In the genomic region with DNA sequence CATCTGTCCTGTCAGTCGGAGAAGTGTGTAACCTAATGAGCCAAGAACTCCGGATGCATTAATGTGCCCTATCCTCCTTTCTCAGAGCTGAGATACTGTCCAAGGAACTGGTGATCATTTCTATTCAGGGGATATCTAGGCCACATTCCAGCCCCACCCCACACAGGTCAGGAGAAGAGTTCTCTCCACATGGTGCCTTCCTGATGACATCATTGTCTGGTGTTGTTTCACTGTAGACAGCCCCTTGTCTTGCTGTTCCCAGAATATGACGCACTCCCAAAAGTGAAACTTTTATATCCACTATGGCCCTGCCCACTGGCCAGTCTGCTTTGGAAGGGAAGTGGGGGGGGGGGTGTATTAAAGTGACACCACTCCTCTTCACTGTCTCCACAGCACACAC, we compare ENCODE assay signal across 10 mouse cellular contexts. TPM values are rescaled to one million over a fixed set of nuclear protein-coding genes. Genes with fewer than 3 reads are reported as not detected.
DNase-seq lines count a peak whose midpoint lies in the region; ATAC-seq and TF ChIP-seq lines count a peak whose summit lies in the region.
"Had no signal": no experiment of that assay in that cellular context is flagged by ENCODE, and none has a peak within 500 bp of the region (broad histone marks: within the 10 kb centered on the region; RNA-seq: fewer than 3 reads in every experiment).

No protein-coding gene starts in this region.

- H3K27me3 ChIP-seq in liver, postnatal 0 days (ENCODE audit: insufficient read depth, low read length): no peaks in the 10 kb centered on the region
- H3K27me3 ChIP-seq in liver, embryonic 11.5 days (replicated peaks; ENCODE audit: control insufficient read depth, insufficient read depth, low read length): no peaks in the 10 kb centered on the region
- H3K27me3 ChIP-seq in thymus, adult 2 months (ENCODE audit: control insufficient read depth, insufficient read depth, low read length): no peaks in the 10 kb centered on the region
- H3K27me3 ChIP-seq: neural tube, embryonic 12.5 days had no signal

- H3K4me2 ChIP-seq in liver, postnatal 0 days (ENCODE audit: low read depth, low read length): no peak overlapping the region
- H3K4me2 ChIP-seq in liver, embryonic 11.5 days: no peak overlapping the region
- H3K4me2 ChIP-seq: lung, embryonic 14.5 days; neural tube, embryonic 12.5 days had no signal

- no peak overlapping the region for H3K27ac ChIP-seq in liver, postnatal 0 days (ENCODE audit: low read depth)
- H3K27ac ChIP-seq in liver, embryonic 11.5 days (ENCODE audit: low read depth, low read length): no peak overlapping the region
- no peak overlapping the region for H3K27ac ChIP-seq in thymus, adult 2 months (ENCODE audit: control insufficient read depth, insufficient read depth, low read length)
- H3K27ac ChIP-seq: neural tube, embryonic 12.5 days had no signal

- TF ChIP-seq CTCF in liver, postnatal 0 days (IDR thresholded peaks at IDR 0.05; ENCODE audit: low read depth): no peak
- TF ChIP-seq CTCF in thymus, adult 2 months (IDR thresholded peaks at IDR 0.05; ENCODE audit: borderline replicate concordance, control insufficient read depth, extremely low read depth, insufficient read depth, low read length, poor library complexity): no peak

- H3K9me3 ChIP-seq in liver, postnatal 0 days (ENCODE audit: low read length): no peaks in the 10 kb centered on the region
- H3K9me3 ChIP-seq in liver, embryonic 11.5 days (ENCODE audit: control insufficient read depth, low read length): no peaks in the 10 kb centered on the region
- H3K9me3 ChIP-seq: neural tube, embryonic 12.5 days had no signal

- peak; percentile 23 for DNase-seq in cerebellum, adult 11-12 months
- DNase-seq in cerebellum, adult 8-10 months: no peak
- no peak for DNase-seq in liver, postnatal 0 days
- DNase-seq in liver, embryonic 11.5 days (ENCODE audit: low spot score): no peak
- DNase-seq in heart, postnatal 10 days: peak; percentile 35 to 38
- peak; percentile 45 for DNase-seq in retina, embryonic 14.5 days (ENCODE audit: low spot score)
- DNase-seq in thymus, adult 2 months: no peak
- no peak for DNase-seq in left cerebral cortex, postnatal 36 days (ENCODE audit: low spot score in 2 of 2)
- DNase-seq: lung, embryonic 14.5 days had no signal

- H3K4me3 ChIP-seq in liver, postnatal 0 days (ENCODE audit: low read depth, low read length): no peak overlapping the region
- H3K4me3 ChIP-seq in liver, embryonic 11.5 days (ENCODE audit: low read depth, low read length): no peak overlapping the region
- H3K4me3 ChIP-seq in thymus, adult 2 months (ENCODE audit: control insufficient read depth, insufficient read depth, low read length): no peak overlapping the region
- H3K4me3 ChIP-seq: neural tube, embryonic 12.5 days had no signal

- intact Hi-C loops in heart, postnatal 10 days (cut with DNase I): no loop called here
- intact Hi-C loops in left cerebral cortex, postnatal 36 days (cut with DNase I): no loop called here

- TF ChIP-seq EP300 in liver, postnatal 0 days (IDR thresholded peaks at IDR 0.05; ENCODE audit: low read depth): no peak

- no peak overlapping the region for H3K9ac ChIP-seq in liver, postnatal 0 days (replicated peaks)
- H3K9ac ChIP-seq in liver, embryonic 11.5 days (ENCODE audit: low read depth, low read length): no peak overlapping the region
- H3K9ac ChIP-seq: lung, embryonic 14.5 days; neural tube, embryonic 12.5 days had no signal

- no peak for TF ChIP-seq POLR2A in thymus, adult 2 months (IDR thresholded peaks at IDR 0.05; ENCODE audit: control insufficient read depth, extremely low read depth, insufficient read depth, low read length, poor library complexity)

- no peaks in the 10 kb centered on the region for H3K4me1 ChIP-seq in liver, postnatal 0 days (ENCODE audit: insufficient read depth)
- H3K4me1 ChIP-seq in liver, embryonic 11.5 days (replicated peaks; ENCODE audit: control insufficient read depth, insufficient read depth, low read length): no peaks in the 10 kb centered on the region
- H3K4me1 ChIP-seq in thymus, adult 2 months (replicated peaks; ENCODE audit: control insufficient read depth, insufficient read depth, low read length): no peaks in the 10 kb centered on the region
- H3K4me1 ChIP-seq: neural tube, embryonic 12.5 days had no signal

- H3K36me3 ChIP-seq in liver, postnatal 0 days (replicated peaks; ENCODE audit: insufficient read depth, low read length): peaks cover 8% of the 10 kb centered on the region; the same call in 1 of the 2 replicates
- no peaks in the 10 kb centered on the region for H3K36me3 ChIP-seq in liver, embryonic 11.5 days (ENCODE audit: control insufficient read depth, insufficient read depth, low read length)
- no peaks in the 10 kb centered on the region for H3K36me3 ChIP-seq in thymus, adult 2 months (ENCODE audit: control insufficient read depth, insufficient read depth, low read length)
- H3K36me3 ChIP-seq: neural tube, embryonic 12.5 days had no signal

- 77% methylated on average over 3 of the region's 3 CpGs for WGBS in liver, postnatal 0 days (ENCODE audit: insufficient replicate concordance)
- WGBS in liver, embryonic 11.5 days: 80% methylated on average over 3 of the region's 3 CpGs
- 93% methylated on average over 3 of the region's 3 CpGs for WGBS in thymus, adult 2 months

- peak; percentile 65 for ATAC-seq in liver, postnatal 0 days
- ATAC-seq in liver, embryonic 11.5 days (replicated peaks; ENCODE audit: low FRiP score): no peak

RNA-seq across cellular contexts. Expression of a gene that starts 58.4 kb away (rescaled TPM):
- 10.9 and 11.4 TPM in 2 replicates for polyA plus RNA-seq in liver, postnatal 0 days (2015; fragmentation: Nextera tagmentation; extraction: Ambion mirVana)
- 18.3 and 18.8 TPM in 2 replicates for polyA plus RNA-seq in liver, embryonic 11.5 days (2014; fragmentation: Nextera tagmentation; extraction: Ambion mirVana)
- 10 to 100 TPM; 12.4 to 13.6 TPM for total RNA-seq in heart, postnatal 10 days (2021)
- 1.00 and 1.2 TPM in 2 replicates for polyA plus RNA-seq in thymus, adult 2 months (2012; rRNA removed)
- 1 to 10 TPM; 5.4 to 5.8 TPM for total RNA-seq in left cerebral cortex, postnatal 36 days (2021)

Comparison
In these comparisons a context has a peak if more than half of its experiments do, and no peak if none do; other contexts are left out.
1. DNase-seq: peak in cerebellum, adult 11-12 months (single experiment), heart, postnatal 10 days (2 of 2) and retina, embryonic 14.5 days (single experiment); none in cerebellum, adult 8-10 months (single experiment), liver, postnatal 0 days (single experiment), liver, embryonic 11.5 days (single experiment), thymus, adult 2 months (single experiment) and left cerebral cortex, postnatal 36 days (0 of 2).